Mouse (Mus musculus): ENCODE data around the gene Otud5.
"Not testable (repeated sequence)": the region's sequence is repeated elsewhere in the genome, so short reads cannot be mapped to it uniquely, and the experiment has no call there.

Otud5 gene

GRCm38 (mm10) chrX:7883841-7884567, 42.8 kb downstream of the Otud5 start, which contains the start of gene Slc35a2:
Gene Slc35a2, plus strand, starts transcription at chrX:7884028.
- DNase-seq, result peak; percentile 87

GRCm38 (mm10) chrX:7898211-7898610, 57.0 kb downstream of the Otud5 start:
- no peak for DNase-seq

- peak; percentile 92 for DNase-seq
These were observed 58.0 kb downstream of the Otud5 start, which contains the start of the genes Pqbp1 and Timm17b for GRCm38 (mm10) chrX:7898880-7899874. Gene Pqbp1, minus strand, starts transcription at chrX:7899269. Gene Timm17b, plus strand, starts transcription at chrX:7899357.

GRCm38 (mm10) chrX:7904441-7904840, 63.3 kb downstream of the Otud5 start:
- DNase-seq, result no peak

GRCm38 (mm10) chrX:7907735-7908134, 66.6 kb downstream of the Otud5 start, which contains the start of gene Gm10491:
Gene Gm10491, minus strand, starts transcription at chrX:7907835.
- DNase-seq, result no peak

- not testable (repeated sequence) for DNase-seq
These were observed 68.1 kb downstream of the Otud5 start, which contains the start of gene Gm10490 for GRCm38 (mm10) chrX:7909242-7909641. Gene Gm10490, plus strand, starts transcription at chrX:7909542.

GRCm38 (mm10) chrX:7910473-7910872, 69.3 kb downstream of the Otud5 start:
- no peak for DNase-seq

- peak; percentile 48 for DNase-seq
These were observed 74.5 kb downstream of the Otud5 start for GRCm38 (mm10) chrX:7915669-7916068.

- DNase-seq, result not testable (repeated sequence)
These were observed 76.8 kb downstream of the Otud5 start for GRCm38 (mm10) chrX:7917960-7918359.

GRCm38 (mm10) chrX:7919601-7920383, 78.6 kb downstream of the Otud5 start, which contains the start of gene Pcsk1n:
Gene Pcsk1n, plus strand, starts transcription at chrX:7919822.
- DNase-seq, result peak; percentile 15

- no peak for DNase-seq
These were observed 80.9 kb downstream of the Otud5 start for GRCm38 (mm10) chrX:7922032-7922431.
